Mouse (Mus musculus) heart, postnatal 36 days (tissue): Measurements from ENCODE around the gene Pmpcb. TPM values are rescaled to one million over a fixed set of nuclear protein-coding genes. Genes with fewer than 3 reads are reported as not detected.

ENCODE experiments used
- DNase-seq, 2 experiments: peaks; one replicate each; pipeline ENCODE4 v3.0.0; 2021 to 2022
- intact Hi-C: fragments of 180-260 bp; cut with DNase I; formaldehyde crosslinking; loops from one replicate; pipeline ENCODE4 v1.15.1; 2025
- total RNA-seq, 2 experiments: library from RNA; stranded (reverse); gene quantifications; 2 replicates each; pipeline ENCODE4 v1.2.3; 2021

Gene Pmpcb
- total RNA-seq, 2 experiments from 2014 or later, result 243 to 264 TPM

DNA sequence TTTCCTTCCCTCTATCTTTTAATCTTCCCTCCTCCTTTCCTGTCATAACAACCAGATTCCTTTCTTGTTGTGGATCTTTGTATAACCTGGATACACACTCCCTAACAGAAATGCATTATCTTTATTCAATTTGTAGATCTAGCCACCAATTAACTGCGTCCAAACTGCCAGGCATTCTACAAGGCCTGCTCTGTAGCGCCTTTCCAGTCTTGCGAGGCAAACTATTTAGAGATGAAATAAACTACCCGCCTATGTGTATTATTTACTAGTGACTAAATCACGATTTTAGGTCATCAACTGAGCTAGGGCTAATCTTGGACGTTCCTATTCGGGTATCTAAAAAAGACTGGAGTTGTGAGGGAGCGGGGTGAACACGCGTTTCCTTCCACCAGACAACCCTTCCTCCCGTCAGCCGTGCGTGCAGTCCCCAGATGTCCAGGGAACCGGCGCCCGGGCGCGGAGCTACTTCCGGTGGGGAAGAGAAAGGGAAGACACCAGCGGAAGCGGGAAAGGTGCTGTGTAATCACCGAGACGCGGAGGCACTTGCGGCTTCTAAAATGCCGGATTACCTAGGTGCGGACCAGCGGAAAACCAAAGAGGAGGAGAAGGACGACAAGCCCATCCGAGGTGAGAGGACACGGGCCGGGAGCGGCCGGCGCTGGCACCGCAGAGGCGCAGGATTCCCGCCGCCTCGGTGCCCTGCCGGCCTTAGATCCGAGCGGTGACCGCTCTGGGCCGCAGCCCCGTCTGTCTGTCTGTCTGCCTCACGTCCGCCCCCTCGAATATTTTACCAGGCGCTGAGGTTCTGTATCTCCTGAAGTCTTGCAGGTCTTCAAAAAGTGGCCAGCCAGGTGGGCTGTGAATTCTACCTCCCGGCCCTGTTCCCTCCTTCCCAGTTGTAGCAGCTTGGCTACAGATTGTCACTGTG lies 49.6 kb downstream of the Pmpcb start:
- intact Hi-C loops, result loop anchor here (1.0 to 5.0 kb wide), 2 partner anchors 49 to 84 kb away; partner anchors contain the start of genes Napepld and Pmpcb
- DNase-seq, result peak; percentile 92 to 94

DNA sequence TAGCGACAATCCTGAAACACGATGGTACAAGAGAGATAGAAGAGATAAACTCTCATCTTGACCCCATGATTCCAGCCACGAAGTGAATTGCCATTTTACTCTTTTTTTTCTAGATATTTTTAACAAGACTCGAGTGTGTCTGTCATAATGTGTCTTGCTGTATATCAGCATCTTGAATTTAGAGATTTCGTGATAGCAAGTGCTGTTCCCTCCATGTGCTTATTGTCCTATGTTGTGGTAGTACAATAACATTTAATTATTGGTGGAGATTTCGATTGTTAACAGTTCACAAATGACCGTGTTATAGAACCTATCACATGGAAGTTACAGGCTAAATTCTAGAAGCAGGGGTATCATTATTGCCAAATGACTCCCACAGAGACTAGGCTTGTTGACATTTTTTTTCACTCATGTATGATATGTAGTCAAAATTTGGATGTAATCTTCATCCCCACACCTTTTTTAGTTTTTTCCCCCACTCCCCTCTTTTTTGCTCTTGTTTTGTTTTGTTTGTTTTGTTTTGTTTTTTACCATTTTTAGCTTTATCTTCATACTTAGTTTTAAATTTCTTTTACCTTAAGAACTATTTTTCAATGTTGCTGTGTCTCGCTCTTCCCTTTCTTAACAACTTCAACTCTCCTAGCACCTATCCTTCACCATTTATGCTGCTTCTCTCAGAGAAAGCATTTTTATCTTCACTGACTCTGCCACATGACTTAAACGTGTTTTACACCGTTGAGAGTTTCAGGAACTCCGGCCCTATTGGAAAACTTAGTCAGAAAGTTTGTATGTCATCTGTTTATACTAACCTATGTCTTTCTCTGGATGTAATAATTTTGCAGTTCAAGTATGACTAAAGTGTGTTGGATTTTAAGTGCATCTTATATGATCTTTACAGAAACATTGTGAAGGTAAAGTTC lies 50.5 kb downstream of the Pmpcb start:
- DNase-seq, result no peak
- intact Hi-C loops, result loop anchor here (5.0 kb wide), 1 partner anchor 85 kb away; the partner anchor contains the start of gene Napepld

DNA sequence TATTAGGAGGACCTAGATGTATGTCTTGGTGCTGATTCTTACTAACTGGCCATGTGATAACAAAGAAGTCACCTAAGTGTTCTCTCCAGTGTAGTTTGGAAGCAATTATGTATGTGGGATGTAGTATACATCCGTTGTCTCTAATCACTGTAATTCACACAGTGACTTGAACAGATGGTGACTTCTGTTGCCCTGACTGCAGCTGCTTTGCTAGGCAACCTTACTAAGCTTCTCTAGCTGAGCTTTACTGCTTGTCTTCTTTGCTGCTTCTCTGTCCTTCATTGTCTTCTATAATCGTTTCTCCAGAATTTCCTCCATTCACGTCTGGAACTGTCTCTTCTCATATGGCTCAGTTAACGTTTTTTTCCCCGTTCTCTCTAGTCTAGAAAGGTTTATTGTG lies 52.1 kb downstream of the Pmpcb start:
- intact Hi-C loops, result loop anchor here (5.0 kb wide), 1 partner anchor 87 kb away; the partner anchor contains the start of gene Napepld
- no peak for DNase-seq

DNA sequence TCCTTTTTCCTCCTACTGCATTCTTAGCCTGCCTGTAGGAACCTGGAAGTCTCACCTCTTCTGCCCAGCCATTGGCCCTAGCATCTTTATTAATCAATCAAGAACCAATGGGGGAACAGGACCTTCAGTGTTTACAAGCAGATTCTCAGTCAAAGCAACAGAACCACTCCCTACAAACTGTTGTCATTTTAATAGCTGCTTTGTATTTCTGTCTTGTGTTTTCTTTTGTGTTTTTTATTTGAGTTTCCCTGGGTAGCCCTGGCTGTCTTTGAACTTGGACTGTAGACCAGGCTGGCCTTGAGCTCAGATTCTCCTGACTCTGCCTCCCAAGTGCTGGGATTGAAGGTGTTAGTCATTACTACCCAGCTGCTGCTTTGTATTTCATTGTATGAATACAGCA lies 55.2 kb downstream of the Pmpcb start:
- intact Hi-C loops, result no loop called here

DNA sequence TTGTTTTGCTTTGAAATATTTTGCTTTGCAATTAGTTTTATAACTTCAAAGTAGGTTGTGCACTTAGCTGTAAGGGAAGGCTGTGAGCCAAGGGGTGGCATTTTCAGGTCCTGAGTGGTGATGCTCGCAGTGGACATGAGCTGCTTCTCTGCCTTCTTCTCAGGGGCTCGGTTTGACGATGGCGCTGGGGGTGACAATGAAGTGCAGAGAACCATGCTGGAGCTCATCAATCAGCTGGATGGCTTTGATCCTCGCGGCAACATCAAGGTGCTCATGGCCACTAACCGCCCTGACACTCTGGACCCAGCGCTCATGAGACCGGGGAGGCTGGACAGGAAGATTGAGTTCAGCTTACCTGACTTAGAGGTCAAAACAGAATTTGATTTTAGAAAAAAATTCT lies 66.0 kb downstream of the Pmpcb start:
- no peak for DNase-seq
- intact Hi-C loops, result no loop called here

More for the DNA sequence above, 55.2 kb downstream of the Pmpcb start:
- no peak for DNase-seq

DNA sequence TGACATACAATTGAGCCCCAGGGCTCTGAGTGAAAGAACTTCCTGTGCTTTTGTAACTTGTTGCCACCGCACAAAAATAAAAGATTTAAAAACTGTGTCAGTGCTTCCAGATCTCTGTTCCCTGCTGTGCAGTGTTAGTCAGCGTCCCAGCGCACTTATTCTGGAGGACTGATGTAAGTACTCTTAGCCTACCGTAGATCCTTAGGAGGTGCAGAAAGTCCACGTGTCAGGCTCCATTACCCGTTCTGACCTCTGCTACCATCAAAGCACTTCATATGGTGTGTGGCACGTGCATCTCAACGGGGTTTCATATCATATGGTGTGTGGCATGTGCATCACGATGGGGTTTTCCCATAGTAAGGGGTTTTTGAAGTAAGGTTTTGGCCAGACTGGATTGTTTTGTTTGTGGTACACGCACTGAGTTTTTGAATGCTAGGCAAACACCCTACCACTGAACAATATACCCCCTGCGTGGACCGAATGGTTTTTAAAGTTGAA lies 66.8 kb downstream of the Pmpcb start:
- intact Hi-C loops, result no loop called here

DNA sequence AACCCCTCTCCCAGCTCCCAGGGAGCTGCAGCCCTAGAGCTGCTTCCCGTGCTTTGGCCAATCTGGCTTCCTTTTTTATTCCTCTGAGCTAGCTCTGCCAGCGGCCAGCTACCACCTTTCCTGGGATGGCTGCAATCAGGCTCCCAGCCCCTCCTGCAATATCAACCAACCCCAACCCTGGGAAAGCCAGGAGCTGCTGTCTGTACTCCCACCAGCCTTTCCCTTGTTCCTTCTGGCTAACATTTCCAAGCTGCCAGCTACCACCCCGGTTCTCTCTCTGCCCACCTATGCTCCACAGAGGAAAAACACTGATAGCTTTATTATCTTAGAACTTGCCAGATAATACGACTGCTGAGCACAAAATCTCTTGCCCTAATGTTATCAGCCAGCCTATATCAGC lies 67.9 kb downstream of the Pmpcb start:
- intact Hi-C loops, result no loop called here
- no peak for DNase-seq

More for the DNA sequence above, 66.8 kb downstream of the Pmpcb start:
- no peak for DNase-seq

Other genes with a start within 250 kb of the Pmpcb start
- 1 to 10 TPM; 2.7 to 3.5 TPM for gene Lrrc17, start 193.6 kb upstream of the Pmpcb start, total RNA-seq
- gene Fbxl13, start 91.5 kb upstream of the Pmpcb start, total RNA-seq, result not detected
- gene Armc10, start 91.3 kb upstream of the Pmpcb start, total RNA-seq, result 1 to 10 TPM; 8.1 to 9.5 TPM
- gene Napepld, start 35.7 kb upstream of the Pmpcb start, total RNA-seq, result 1 to 10 TPM; 4.3 to 5.4 TPM
- 10 to 100 TPM; 21.2 to 22.8 TPM for gene Dnajc2, start 48.1 kb downstream of the Pmpcb start, total RNA-seq
- gene Psmc2, start 48.1 kb downstream of the Pmpcb start, total RNA-seq, result 100 to 1,000 TPM in 1 of 2 experiments, 10 to 100 TPM in 1; 98.9 to 103 TPM
- not detected for gene Slc26a5, start 128.5 kb downstream of the Pmpcb start, total RNA-seq